ENCODE assay signal across 15 mouse cellular contexts in the genomic region with DNA sequence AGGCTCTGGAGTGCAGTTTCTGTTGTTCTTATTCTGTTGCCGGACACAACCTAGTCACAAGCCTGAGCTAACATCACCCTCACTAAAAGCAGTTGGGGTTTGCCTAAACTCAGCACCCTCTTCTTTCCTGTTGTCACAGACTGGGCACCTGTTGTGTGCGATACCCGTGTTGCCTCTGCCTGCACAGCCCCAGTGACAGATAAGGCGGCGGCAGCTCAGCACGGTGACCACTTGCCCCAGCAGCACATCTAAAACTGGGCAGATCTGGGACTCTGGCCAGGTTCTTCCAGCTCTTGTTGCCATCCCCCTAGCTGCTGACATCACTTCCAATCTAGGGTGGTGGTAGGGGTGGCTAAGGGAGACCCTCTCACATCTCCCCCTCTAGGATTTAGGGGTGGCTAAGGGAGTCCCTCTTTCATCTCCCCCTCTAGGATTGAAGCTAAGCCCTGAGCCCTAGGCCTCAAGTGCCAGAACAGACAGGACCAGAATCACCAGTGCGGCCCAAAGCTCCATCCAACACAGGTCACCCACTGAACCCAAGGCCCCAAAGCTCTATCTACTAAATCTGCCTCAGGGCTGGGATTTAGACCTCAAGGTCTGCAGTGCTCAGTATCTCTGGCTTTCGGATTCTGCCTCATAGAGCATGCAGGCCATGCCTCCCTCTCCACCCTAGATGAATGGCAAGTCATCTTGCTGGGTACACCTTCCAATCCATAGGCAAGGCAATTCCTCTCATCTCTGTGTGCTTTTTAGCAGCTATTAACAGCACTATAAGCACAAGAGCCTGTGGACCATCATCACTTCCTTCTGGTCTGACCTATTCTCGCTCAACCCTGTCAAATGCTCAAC.
DNase-seq lines count a peak whose midpoint lies in the region; ATAC-seq lines count a peak whose summit lies in the region.
"Had no signal": no experiment of that assay in that cellular context is flagged by ENCODE, and none has a peak within 500 bp of the region (broad histone marks: within the 10 kb centered on the region; RNA-seq: fewer than 3 reads in every experiment).

No protein-coding gene starts in this region.

- no peak overlapping the region for H3K4me3 ChIP-seq in hindbrain, embryonic 10.5 days
- no peak overlapping the region for H3K4me3 ChIP-seq in hindbrain, embryonic 13.5 days
- H3K4me3 ChIP-seq in limb, embryonic 10.5 days: no peak overlapping the region
- H3K4me3 ChIP-seq: embryonic facial prominence, embryonic 15.5 days had no signal

- no peak overlapping the region for H3K9ac ChIP-seq in hindbrain, embryonic 13.5 days
- H3K9ac ChIP-seq: embryonic facial prominence, embryonic 15.5 days had no signal

- no peak for DNase-seq in hindbrain, embryonic 10.5 days (ENCODE audit: low spot score)
- peak; percentile 86 for DNase-seq in c-Kit-positive CD71-positive TER-119-positive erythroid progenitor cells, embryonic 14.5 days (ENCODE audit: low spot score)
- no peak for DNase-seq in limb, embryonic 10.5 days (ENCODE audit: low spot score)
- DNase-seq in spleen, postnatal 10 days (ENCODE audit: low spot score in 2 of 2): peak; percentile 66 to 87
- DNase-seq in T-cell, adult 2 months (ENCODE audit: low spot score): no peak
- no peak for DNase-seq in thymus, postnatal 25 days
- DNase-seq in kidney, postnatal 10 days: no peak
- DNase-seq: cerebellum, adult 11 months; gastrocnemius, postnatal 25 days; kidney, adult 8-10 months; retina, postnatal 1 day; thymus, adult 18-20 months had no signal

- H3K4me1 ChIP-seq in hindbrain, embryonic 10.5 days (replicated peaks): peaks cover 87% of the 10 kb centered on the region
- peaks cover 92% of the 10 kb centered on the region for H3K4me1 ChIP-seq in hindbrain, embryonic 13.5 days (replicated peaks)
- peaks cover 52% of the 10 kb centered on the region for H3K4me1 ChIP-seq in limb, embryonic 10.5 days

- peak overlapping the region; percentile 82; the same call in 1 of the 2 replicates for H3K27ac ChIP-seq in hindbrain, embryonic 10.5 days
- H3K27ac ChIP-seq in hindbrain, embryonic 13.5 days: no peak overlapping the region; the same call in 1 of the 2 replicates
- 0 out of 2 replicates have a peak overlapping the region, but pooled peaks have one; percentile 9 for H3K27ac ChIP-seq in limb, embryonic 10.5 days
- H3K27ac ChIP-seq: embryonic facial prominence, embryonic 15.5 days had no signal

- 93% methylated on average over 9 of the region's 9 CpGs for WGBS in hindbrain, embryonic 10.5 days
- 89% methylated on average over 9 of the region's 9 CpGs for WGBS in hindbrain, embryonic 13.5 days
- 93% methylated on average over 9 of the region's 9 CpGs for WGBS in limb, embryonic 10.5 days

- no peaks in the 10 kb centered on the region for H3K9me3 ChIP-seq in hindbrain, embryonic 10.5 days
- H3K9me3 ChIP-seq in hindbrain, embryonic 13.5 days: no peaks in the 10 kb centered on the region
- H3K9me3 ChIP-seq in limb, embryonic 10.5 days (replicated peaks): no peaks in the 10 kb centered on the region
- H3K9me3 ChIP-seq: embryonic facial prominence, embryonic 15.5 days had no signal

- ATAC-seq in hindbrain, embryonic 13.5 days (ENCODE audit: low FRiP score): no peak
- ATAC-seq: activated CD4-positive, CD25-positive, alpha-beta regulatory T cell, adult 4 months had no signal

- H3K4me2 ChIP-seq in hindbrain, embryonic 13.5 days: no peak overlapping the region
- H3K4me2 ChIP-seq: embryonic facial prominence, embryonic 15.5 days had no signal

- H3K27me3 ChIP-seq in hindbrain, embryonic 10.5 days (ENCODE audit: insufficient read depth, poor library complexity, severe bottlenecking): no peaks in the 10 kb centered on the region
- H3K27me3 ChIP-seq in hindbrain, embryonic 13.5 days: no peaks in the 10 kb centered on the region
- H3K27me3 ChIP-seq in limb, embryonic 10.5 days (ENCODE audit: low read depth, poor library complexity, severe bottlenecking): no peaks in the 10 kb centered on the region
- H3K27me3 ChIP-seq: embryonic facial prominence, embryonic 15.5 days had no signal

- H3K36me3 ChIP-seq in hindbrain, embryonic 10.5 days: no peaks in the 10 kb centered on the region
- H3K36me3 ChIP-seq in hindbrain, embryonic 13.5 days: no peaks in the 10 kb centered on the region
- H3K36me3 ChIP-seq in limb, embryonic 10.5 days: 0 out of 2 replicates have a peak, but pooled peaks cover 2% of the 10 kb centered on the region

Comparison
In these comparisons a context has a peak if more than half of its experiments do, and no peak if none do; other contexts are left out.
1. DNase-seq: peak in c-Kit-positive CD71-positive TER-119-positive erythroid progenitor cells, embryonic 14.5 days (single experiment) and spleen, postnatal 10 days (2 of 2); none in hindbrain, embryonic 10.5 days (single experiment), limb, embryonic 10.5 days (single experiment), T-cell, adult 2 months (single experiment), thymus, postnatal 25 days (single experiment) and kidney, postnatal 10 days (single experiment).